Mouse (Mus musculus) liver, embryonic 12.5 days (tissue): ENCODE measurements around the gene Man1b1. TPM values are rescaled to one million over a fixed set of nuclear protein-coding genes. Genes with fewer than 3 reads are reported as not detected.

ENCODE experiments used
- ATAC-seq: fragments of 200-750 bp; cut with Nextera tagmentation; 2 replicates; pipeline ENCODE4 v1.8.0; 2017; ENCODE audit warnings: moderate number of reproducible peaks, mild to moderate bottlenecking, moderate library complexity
- H3K27ac ChIP-seq: fragments of 300-500 bp; sonication (generic); 2 replicates; pipeline ENCODE4 v1.5.1; 2016; ENCODE audit warnings: mild to moderate bottlenecking
- H3K27me3 ChIP-seq: fragments of 300-500 bp; sonication (generic); replicated peaks from 2 replicates; pipeline ENCODE4 v1.6.1; 2016; ENCODE audit warnings: mild to moderate bottlenecking, moderate library complexity
- H3K36me3 ChIP-seq: fragments of 300-500 bp; sonication (generic); 2 replicates; pipeline ENCODE4 v1.6.1; 2016; ENCODE audit warnings: mild to moderate bottlenecking, moderate library complexity
- H3K4me1 ChIP-seq: fragments of 300-500 bp; sonication (generic); 2 replicates; pipeline ENCODE4 v1.6.1; 2016
- H3K4me2 ChIP-seq: fragments of 300-500 bp; sonication (generic); 2 replicates; pipeline ENCODE4 v1.6.1; 2016; ENCODE audit warnings: mild to moderate bottlenecking, moderate library complexity
- H3K4me3 ChIP-seq: fragments of 300-500 bp; sonication (generic); 2 replicates; pipeline ENCODE4 v1.5.1; 2016; ENCODE audit warnings: mild to moderate bottlenecking, moderate library complexity
- H3K9ac ChIP-seq: fragments of 300-500 bp; sonication (generic); 2 replicates; pipeline ENCODE4 v1.6.1; 2016; ENCODE audit warnings: mild to moderate bottlenecking, moderate library complexity
- H3K9me3 ChIP-seq: fragments of 300-500 bp; sonication (generic); replicated peaks from 2 replicates; pipeline ENCODE4 v1.6.1; 2016; ENCODE audit warnings: mild to moderate bottlenecking, moderate library complexity
- WGBS: fragments of 180-500 bp; shearing (Covaris S2); methylation state at CpG from one replicate; pipeline ENCODE4 v1.1.7; 2016; ENCODE audit not compliant: insufficient replicate concordance; 5-methylcytosine and 5-hydroxymethylcytosine counted together
- polyA plus RNA-seq: library from polyadenylated mRNA; unstranded; fragments of >200 nt; fragmentation: Nextera tagmentation; extraction: Ambion mirVana; gene quantifications from 2 replicates; pipeline ENCODE4 v1.2.1, GENCODE M21; 2016

Gene Man1b1
- polyA plus RNA-seq, 1 experiment from 2014 or later: 30.5 TPM

GRCm38 (mm10) chr2:25372644-25373391 is 40.7 kb downstream of the Man1b1 start:
- peak overlapping the region; percentile 87 for H3K9ac ChIP-seq
- 2% methylated on average over 42 of the region's 42 CpGs for WGBS
- peak overlapping the region; percentile 81 for H3K4me3 ChIP-seq
- peaks cover 5% of the 10 kb centered on the region; the same call in 1 of the 2 replicates for H3K27me3 ChIP-seq
- H3K36me3 ChIP-seq: peaks cover 36% of the 10 kb centered on the region
- no peaks in the 10 kb centered on the region for H3K9me3 ChIP-seq
- H3K27ac ChIP-seq: peak overlapping the region; percentile 91
- H3K4me2 ChIP-seq: peak overlapping the region; percentile 96
- ATAC-seq: peak; percentile 57
- peaks cover 74% of the 10 kb centered on the region for H3K4me1 ChIP-seq

DNA sequence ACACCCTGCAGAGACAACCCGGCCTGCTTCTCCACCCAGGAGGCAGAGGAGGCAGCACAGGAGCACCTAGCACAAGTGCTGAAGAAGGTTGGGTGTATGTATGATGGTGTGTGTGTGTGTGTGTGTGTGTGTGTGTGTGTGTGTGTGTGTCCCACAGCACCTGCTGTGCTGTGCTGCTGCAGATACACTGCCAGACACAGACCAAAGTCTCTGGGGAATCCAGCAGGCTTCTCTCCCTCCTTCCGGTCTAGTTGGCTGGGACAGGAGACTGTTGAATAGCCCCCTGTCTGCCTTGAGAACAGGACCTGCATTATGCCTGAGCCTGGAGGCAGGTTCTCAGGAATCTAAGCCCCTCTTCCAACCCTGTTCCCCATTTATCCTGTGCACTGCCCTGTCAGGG is 41.3 kb downstream of the Man1b1 start:
- Histone ChIP-seq H3K27ac (peak overlapping the region; percentile 91), H3K9ac (peak overlapping the region; percentile 87), H3K36me3 (peaks cover 42% of the 10 kb centered on the region), H3K27me3 (no peaks in the 10 kb centered on the region), H3K4me3 (peak overlapping the region; percentile 81), H3K4me1 (peaks cover 74% of the 10 kb centered on the region), H3K4me2 (peak overlapping the region; percentile 96), H3K9me3 (no peaks in the 10 kb centered on the region)
- ATAC-seq: no peak
- 66% methylated on average over 2 of the region's 2 CpGs for WGBS

- Histone ChIP-seq H3K27me3 (no peaks in the 10 kb centered on the region; the same call in 1 of the 2 replicates), H3K9ac (no peak overlapping the region), H3K9me3 (no peaks in the 10 kb centered on the region), H3K4me3 (no peak overlapping the region), H3K27ac (no peak overlapping the region; the same call in 1 of the 2 replicates), H3K4me1 (peaks cover 48% of the 10 kb centered on the region), H3K36me3 (peaks cover 47% of the 10 kb centered on the region), H3K4me2 (no peak overlapping the region)
- WGBS: 59% methylated on average over 4 of the region's 4 CpGs
- ATAC-seq: no peak
Measured at GRCm38 (mm10) chr2:25376589-25376988, 44.5 kb downstream of the Man1b1 start.

GRCm38 (mm10) chr2:25384492-25384891 is 52.4 kb downstream of the Man1b1 start:
- 47% methylated on average over 5 of the region's 5 CpGs for WGBS
- Histone ChIP-seq H3K9me3 (no peaks in the 10 kb centered on the region), H3K4me3 (no peak overlapping the region), H3K4me1 (peaks cover 2% of the 10 kb centered on the region; the same call in 1 of the 2 replicates), H3K4me2 (no peak overlapping the region), H3K36me3 (no peaks in the 10 kb centered on the region), H3K27me3 (peaks cover 17% of the 10 kb centered on the region; the same call in 1 of the 2 replicates), H3K27ac (no peak overlapping the region), H3K9ac (no peak overlapping the region)
- ATAC-seq: no peak

GRCm38 (mm10) chr2:25391266-25391665 is 59.1 kb downstream of the Man1b1 start:
- ATAC-seq: no peak
- Histone ChIP-seq H3K9me3 (no peaks in the 10 kb centered on the region), H3K4me3 (no peak overlapping the region), H3K27ac (no peak overlapping the region), H3K4me1 (peaks cover 9% of the 10 kb centered on the region), H3K36me3 (no peaks in the 10 kb centered on the region), H3K27me3 (peaks cover 53% of the 10 kb centered on the region), H3K4me2 (no peak overlapping the region), H3K9ac (no peak overlapping the region)
- 55% methylated on average over 5 of the region's 5 CpGs for WGBS

- WGBS: 44% methylated on average over 3 of the region's 3 CpGs
- no peak overlapping the region for H3K9ac ChIP-seq
- H3K27ac ChIP-seq: no peak overlapping the region
- H3K4me1 ChIP-seq: peaks cover 10% of the 10 kb centered on the region
- no peak overlapping the region for H3K4me3 ChIP-seq
- H3K9me3 ChIP-seq: no peaks in the 10 kb centered on the region
- H3K27me3 ChIP-seq: peaks cover 82% of the 10 kb centered on the region
- H3K4me2 ChIP-seq: no peak overlapping the region
- no peak for ATAC-seq
- no peaks in the 10 kb centered on the region for H3K36me3 ChIP-seq
Measured at GRCm38 (mm10) chr2:25394281-25395221, 62.4 kb downstream of the Man1b1 start.

DNA sequence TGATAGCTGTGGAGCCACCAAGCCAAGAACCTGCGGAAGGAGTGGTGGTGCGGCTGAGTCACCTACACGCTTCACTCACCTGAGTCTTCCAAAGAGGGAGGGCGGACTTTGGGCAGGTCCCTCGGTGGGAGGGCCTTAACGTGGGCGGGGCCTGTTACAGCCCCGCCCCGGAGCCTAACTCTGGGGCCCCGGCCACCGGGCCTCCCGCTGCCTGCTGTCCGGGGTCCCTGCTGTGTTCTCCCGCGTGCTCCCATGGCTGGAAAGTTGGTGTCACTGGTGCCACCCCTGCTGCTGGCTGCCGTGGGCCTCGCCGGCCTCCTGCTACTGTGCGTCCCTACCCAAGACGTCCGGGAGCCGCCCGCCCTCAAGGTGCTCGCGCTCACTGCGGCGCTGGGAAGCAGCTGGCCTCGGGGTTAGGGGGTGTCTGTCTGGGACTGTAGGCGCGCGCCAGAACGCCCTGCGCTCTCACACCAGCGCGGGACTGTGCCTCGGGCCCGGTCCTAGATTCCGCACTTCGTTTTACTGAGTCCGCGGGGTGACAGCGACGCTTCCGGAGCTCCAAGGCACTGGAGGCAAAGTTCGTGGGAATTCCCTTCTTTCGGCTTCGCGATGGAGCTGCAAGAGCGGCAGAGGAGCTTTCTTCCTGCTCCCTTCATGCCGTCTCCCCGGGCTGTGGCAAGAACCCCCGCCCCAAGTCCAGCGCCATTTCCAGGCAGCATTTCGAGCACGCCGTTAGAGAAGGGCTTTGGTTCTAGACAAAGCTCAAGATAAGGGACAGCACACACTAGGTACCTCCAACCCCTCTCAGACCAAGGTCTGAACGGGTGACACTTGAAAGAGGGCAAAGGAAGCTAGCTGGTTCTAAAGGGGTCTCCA is 63.8 kb downstream of the Man1b1 start, which contains the start of gene Entpd2:
Entpd2 (plus strand) TSS at position 154 of the 876 bp plus-strand sequence.
- H3K9ac ChIP-seq: peak within 1 kb of the TSS; percentile 14; the same call in 1 of the 2 replicates
- 3% methylated on average over 57 of the region's 57 CpGs for WGBS
- H3K9me3 ChIP-seq: no peaks in the 10 kb centered on the region
- no peaks in the 10 kb centered on the region for H3K36me3 ChIP-seq
- H3K27me3 ChIP-seq: peaks cover 96% of the 10 kb centered on the region
- H3K4me2 ChIP-seq: peak within 1 kb of the TSS; percentile 70
- H3K27ac ChIP-seq: no peak within 1 kb of the TSS
- ATAC-seq: peak; percentile 30; the same call in 1 of the 2 replicates
- peaks cover 17% of the 10 kb centered on the region for H3K4me1 ChIP-seq
- peak within 1 kb of the TSS; percentile 48 for H3K4me3 ChIP-seq

DNA sequence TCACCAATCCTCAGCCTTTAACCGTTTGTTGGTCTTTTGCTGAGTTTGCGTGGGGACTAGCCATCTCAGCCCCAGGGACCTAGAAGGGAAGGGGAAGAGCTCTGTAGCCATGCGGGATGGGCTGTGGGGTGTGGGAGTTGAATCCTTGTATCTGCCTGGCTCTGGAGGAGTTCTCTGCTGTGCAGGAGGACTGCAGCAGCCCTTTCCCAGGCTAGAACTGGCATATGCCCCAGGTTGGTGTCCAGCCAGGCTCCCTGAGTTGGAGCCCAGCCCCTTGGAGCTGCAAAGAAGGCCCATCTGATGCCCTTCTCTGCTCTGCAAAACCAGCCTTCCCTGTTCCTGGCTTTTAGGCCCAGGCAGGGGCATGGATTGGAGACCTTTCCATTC is 64.5 kb downstream of the Man1b1 start:
- H3K4me1 ChIP-seq: peaks cover 17% of the 10 kb centered on the region
- no peak overlapping the region for H3K9ac ChIP-seq
- ATAC-seq: no peak
- no peaks in the 10 kb centered on the region for H3K9me3 ChIP-seq
- peak overlapping the region; percentile 70 for H3K4me2 ChIP-seq
- WGBS: 26% methylated on average over 3 of the region's 3 CpGs
- H3K36me3 ChIP-seq: no peaks in the 10 kb centered on the region
- peak overlapping the region; percentile 48; the same call in 1 of the 2 replicates for H3K4me3 ChIP-seq
- H3K27me3 ChIP-seq: peaks cover 99% of the 10 kb centered on the region
- H3K27ac ChIP-seq: no peak overlapping the region

DNA sequence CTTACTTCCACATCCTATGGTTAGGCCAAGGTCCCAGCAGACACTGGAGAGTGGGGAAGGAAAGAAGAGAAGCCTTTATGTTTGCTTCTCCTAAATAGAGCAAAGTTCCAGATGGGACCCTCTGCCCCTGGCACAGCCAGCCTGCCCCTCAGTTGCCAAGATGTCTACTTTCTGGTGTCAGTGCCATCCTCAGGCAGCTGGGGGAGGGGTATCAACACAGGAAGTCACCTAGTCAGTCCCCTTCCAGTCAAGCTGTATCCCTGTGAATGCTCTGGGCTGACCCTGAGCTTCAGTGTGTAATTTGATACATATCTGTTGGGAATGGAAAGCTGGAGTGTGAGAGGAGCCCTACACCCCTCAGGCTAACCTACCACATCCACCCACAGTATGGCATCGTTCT is 64.9 kb downstream of the Man1b1 start:
- Histone ChIP-seq H3K36me3 (no peaks in the 10 kb centered on the region), H3K4me3 (no peak overlapping the region), H3K27ac (no peak overlapping the region), H3K4me1 (peaks cover 17% of the 10 kb centered on the region), H3K9ac (no peak overlapping the region), H3K4me2 (no peak overlapping the region), H3K27me3 (peaks cover 99% of the 10 kb centered on the region), H3K9me3 (no peaks in the 10 kb centered on the region)
- 8% methylated on average over 1 of the region's 1 CpGs for WGBS
- no peak for ATAC-seq

DNA sequence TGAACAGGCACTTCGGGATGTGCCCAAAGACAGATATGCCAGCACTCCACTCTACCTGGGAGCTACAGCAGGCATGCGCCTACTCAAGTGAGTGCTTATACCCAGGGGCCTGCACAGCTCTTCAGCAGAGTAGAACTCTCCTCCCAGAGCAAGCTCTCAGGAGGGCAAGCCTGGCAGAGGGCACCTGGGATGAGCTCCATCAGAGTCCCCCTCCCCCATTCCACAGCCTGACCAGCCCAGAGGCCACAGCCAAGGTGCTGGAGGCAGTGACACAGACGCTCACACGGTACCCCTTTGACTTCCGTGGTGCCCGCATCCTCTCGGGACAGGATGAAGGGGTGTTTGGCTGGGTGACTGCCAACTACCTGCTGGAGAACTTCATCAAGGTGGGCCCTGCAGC is 65.9 kb downstream of the Man1b1 start:
- WGBS: 76% methylated on average over 7 of the region's 7 CpGs
- ATAC-seq: no peak
- H3K9me3 ChIP-seq: no peaks in the 10 kb centered on the region
- H3K27ac ChIP-seq: no peak overlapping the region
- peaks cover 23% of the 10 kb centered on the region for H3K4me1 ChIP-seq
- H3K4me2 ChIP-seq: no peak overlapping the region
- H3K4me3 ChIP-seq: no peak overlapping the region
- H3K9ac ChIP-seq: no peak overlapping the region
- H3K36me3 ChIP-seq: no peaks in the 10 kb centered on the region
- peaks cover 100% of the 10 kb centered on the region for H3K27me3 ChIP-seq

- Histone ChIP-seq H3K4me3 (no peak within 1 kb of the TSS), H3K36me3 (no peaks in the 10 kb centered on the region), H3K27ac (no peak within 1 kb of the TSS), H3K9me3 (no peaks in the 10 kb centered on the region), H3K9ac (no peak within 1 kb of the TSS), H3K27me3 (peaks cover 100% of the 10 kb centered on the region), H3K4me1 (peaks cover 25% of the 10 kb centered on the region), H3K4me2 (no peak within 1 kb of the TSS)
- no peak for ATAC-seq
- WGBS: 43% methylated on average over 8 of the region's 8 CpGs
Measured at GRCm38 (mm10) chr2:25399051-25399450, 66.9 kb downstream of the Man1b1 start, which contains the start of gene Npdc1. TSS of gene Npdc1 (plus strand) at chr2:25399351.
